Mouse (Mus musculus) heart, adult 9 months (tissue): ENCODE data around the gene Arhgap18.

ENCODE experiments used
- DNase-seq, 2 experiments: peaks; one replicate each; pipeline ENCODE4 v3.0.0; 2022; ENCODE audit warnings: low spot score in 2 of 2

Arhgap18 gene

GRCm38 (mm10) chr10:26776443-26776842 lies 23.2 kb downstream of the Arhgap18 start:
- no peak for DNase-seq

- no peak for DNase-seq
These were observed 27.4 kb downstream of the Arhgap18 start for GRCm38 (mm10) chr10:26780581-26780980.

- DNase-seq: no peak
These were observed 36.5 kb downstream of the Arhgap18 start for GRCm38 (mm10) chr10:26789680-26790079.

- no peak for DNase-seq
These were observed 38.6 kb downstream of the Arhgap18 start for GRCm38 (mm10) chr10:26791810-26792209.

- DNase-seq: no peak
These were observed 39.8 kb downstream of the Arhgap18 start for GRCm38 (mm10) chr10:26793013-26793412.

GRCm38 (mm10) chr10:26796432-26797286 lies 43.4 kb downstream of the Arhgap18 start:
- no peak for DNase-seq

- DNase-seq: peak in 1 of 2 experiments; percentile 10
These were observed 44.1 kb downstream of the Arhgap18 start for GRCm38 (mm10) chr10:26797287-26797672.

GRCm38 (mm10) chr10:26798752-26799411 lies 45.7 kb downstream of the Arhgap18 start:
- peak in 1 of 2 experiments; percentile 17 for DNase-seq

GRCm38 (mm10) chr10:26799562-26800051 lies 46.4 kb downstream of the Arhgap18 start:
- peak; percentile 78 to 87 for DNase-seq

GRCm38 (mm10) chr10:26804351-26804983 lies 51.2 kb downstream of the Arhgap18 start:
- no peak for DNase-seq

- DNase-seq: no peak
These were observed 51.8 kb downstream of the Arhgap18 start for GRCm38 (mm10) chr10:26805007-26805406.

- DNase-seq: no peak
These were observed 52.9 kb downstream of the Arhgap18 start for GRCm38 (mm10) chr10:26806092-26806491.

- no peak for DNase-seq
These were observed 56.8 kb downstream of the Arhgap18 start for GRCm38 (mm10) chr10:26810059-26810458.

GRCm38 (mm10) chr10:26810810-26811209 lies 57.6 kb downstream of the Arhgap18 start:
- no peak for DNase-seq

- DNase-seq: no peak
These were observed 58.1 kb downstream of the Arhgap18 start for GRCm38 (mm10) chr10:26811342-26811741.

- no peak for DNase-seq
These were observed 62.4 kb downstream of the Arhgap18 start for GRCm38 (mm10) chr10:26815646-26816045.

GRCm38 (mm10) chr10:26820326-26820725 lies 67.1 kb downstream of the Arhgap18 start:
- no peak for DNase-seq

GRCm38 (mm10) chr10:26820936-26821335 lies 67.7 kb downstream of the Arhgap18 start:
- DNase-seq: no peak

GRCm38 (mm10) chr10:26823997-26824396 lies 70.8 kb downstream of the Arhgap18 start:
- DNase-seq: no peak

- no peak for DNase-seq
These were observed 72.1 kb downstream of the Arhgap18 start for GRCm38 (mm10) chr10:26825246-26825889.

- DNase-seq: no peak
These were observed 74.1 kb downstream of the Arhgap18 start for GRCm38 (mm10) chr10:26827315-26827714.
